Mouse (Mus musculus) myocyte (in vitro differentiated cells): Measurements from ENCODE around the gene Fam32a. TPM values are rescaled to one million over a fixed set of nuclear protein-coding genes. Genes with fewer than 3 reads are reported as not detected.

Experiments
- H3K27me3 ChIP-seq: one replicate; pipeline ENCODE4 v1.6.1; 2011; ENCODE audit not compliant: control insufficient read depth, insufficient read depth, insufficient read length
- H3K36me3 ChIP-seq: one replicate; pipeline ENCODE4 v1.6.1; 2011; ENCODE audit not compliant: control insufficient read depth, insufficient read depth
- H3K4me2 ChIP-seq: one replicate; pipeline ENCODE4 v1.6.1; 2011; ENCODE audit warnings: low read depth, control low read depth
- H3K4me3 ChIP-seq: one replicate; pipeline ENCODE4 v1.5.1; 2011; ENCODE audit warnings: mild to moderate bottlenecking, control low read depth, moderate library complexity
- H3K79me2 ChIP-seq: one replicate; pipeline ENCODE4 v1.6.1; 2011; ENCODE audit not compliant: control insufficient read depth, insufficient read depth
- H3ac ChIP-seq: one replicate; pipeline ENCODE4 v1.6.1; 2011; ENCODE audit not compliant: control insufficient read depth, insufficient read length
- CEBPB ChIP-seq: IDR thresholded peaks from 2 replicates; pipeline ENCODE4 v1.6.1; 2011; ENCODE audit warnings: mild to moderate bottlenecking, moderate library complexity; ENCODE audit not compliant: poor library complexity, insufficient read depth, severe bottlenecking
- E2F4 ChIP-seq: IDR thresholded peaks from one replicate; pipeline ENCODE4 v1.6.1; 2011; ENCODE audit warnings: mild to moderate bottlenecking, control low read depth, moderate library complexity; ENCODE audit not compliant: insufficient read depth
- MAX ChIP-seq: IDR thresholded peaks from one replicate; pipeline ENCODE4 v1.6.1; 2011; ENCODE audit warnings: low read depth, mild to moderate bottlenecking, control low read depth
- MYOD1 ChIP-seq, 3 experiments: IDR thresholded peaks; one replicate each; pipeline ENCODE4 v1.6.1; 2011; ENCODE audit warnings: control low read depth in 2 of 3, low read depth in 2 of 3, mild to moderate bottlenecking in 2 of 3, moderate library complexity in 1 of 3; ENCODE audit not compliant: insufficient read length in 2 of 3, control insufficient read depth in 1 of 3
- MYOG ChIP-seq, 3 experiments: IDR thresholded peaks; one replicate each; pipeline ENCODE4 v1.6.1; 2011; ENCODE audit warnings: control low read depth in 2 of 3, low read depth in 2 of 3, mild to moderate bottlenecking in 2 of 3; ENCODE audit not compliant: insufficient read length in 2 of 3, control insufficient read depth in 1 of 3, insufficient read depth in 1 of 3
- POLR2A ChIP-seq: IDR thresholded peaks from one replicate; pipeline ENCODE4 v1.6.1; 2011; ENCODE audit warnings: low read depth, mild to moderate bottlenecking, control low read depth, moderate library complexity; ENCODE audit not compliant: insufficient read length
- POLR2AphosphoS2 ChIP-seq: IDR thresholded peaks from one replicate; pipeline ENCODE4 v1.6.1; 2011; ENCODE audit warnings: low read depth, control low read depth; ENCODE audit not compliant: insufficient read length
- REST ChIP-seq: IDR thresholded peaks from one replicate; pipeline ENCODE4 v1.6.1; 2011; ENCODE audit warnings: mild to moderate bottlenecking, control low read depth, moderate library complexity; ENCODE audit not compliant: insufficient read depth, insufficient read length
- SRF ChIP-seq: IDR thresholded peaks from one replicate; pipeline ENCODE4 v1.6.1; 2011; ENCODE audit warnings: low read depth; ENCODE audit not compliant: control insufficient read depth, insufficient read length
- TCF12 ChIP-seq: IDR thresholded peaks from one replicate; pipeline ENCODE4 v1.6.1; 2011; ENCODE audit warnings: mild to moderate bottlenecking, control low read depth; ENCODE audit not compliant: poor library complexity, insufficient read depth, severe bottlenecking
- TCF3 ChIP-seq: IDR thresholded peaks from one replicate; pipeline ENCODE4 v1.6.1; 2011; ENCODE audit warnings: low read depth, control low read depth; ENCODE audit not compliant: insufficient read length
- USF1 ChIP-seq: IDR thresholded peaks from one replicate; pipeline ENCODE4 v1.6.1; 2011; ENCODE audit warnings: low read depth, mild to moderate bottlenecking, control low read depth, moderate library complexity
- polyA plus RNA-seq: library from polyadenylated mRNA; unstranded; fragments of >200 nt; fragmentation: generic; extraction: Trizol; gene quantifications from one replicate; pipeline ENCODE4 v1.2.1, GENCODE M21; 2012; ENCODE audit warnings: missing spikeins

The Fam32a gene
- polyA plus RNA-seq, 1 experiment, result 29.5 TPM

DNA sequence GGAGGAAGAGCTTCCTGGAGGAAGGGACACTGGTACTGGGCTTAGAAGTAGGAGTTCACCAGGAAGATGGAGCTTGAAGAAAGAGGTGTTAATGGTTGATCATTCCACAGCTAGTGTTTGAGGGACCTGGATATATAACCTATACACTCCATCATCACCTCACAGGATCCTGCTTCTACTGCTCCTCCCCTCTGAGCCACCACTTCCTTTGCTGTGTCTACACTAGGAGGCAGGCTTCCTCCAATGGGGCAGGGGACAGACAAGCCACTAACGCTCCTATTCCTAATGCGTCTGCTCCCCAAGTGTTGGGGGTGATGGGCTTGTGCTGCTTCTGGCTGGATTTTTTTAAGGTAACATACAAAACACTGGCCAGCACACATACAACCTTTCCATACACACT, 8.8 kb upstream of the Fam32a start:
- H3K4me3 ChIP-seq, result no peak overlapping the region
- H3K4me2 ChIP-seq, result no peak overlapping the region
- no peaks in the 10 kb centered on the region for H3K36me3 ChIP-seq
- H3K79me2 ChIP-seq, result no peaks in the 10 kb centered on the region
- peaks cover 13% of the 10 kb centered on the region for H3K27me3 ChIP-seq
- no peak for TF ChIP-seq CEBPB
- no peak for TF ChIP-seq POLR2AphosphoS2
- no peak for TF ChIP-seq REST
- TF ChIP-seq POLR2A, result no peak
- no peak for TF ChIP-seq TCF12
- TF ChIP-seq USF1, result no peak
- TF ChIP-seq MAX, result no peak
- no peak for TF ChIP-seq SRF
- TF ChIP-seq TCF3, result no peak
- TF ChIP-seq MYOD1 (IDR thresholded peaks at IDR 0.05; ENCODE audit: control insufficient read depth in 1 of 3, insufficient read length in 2 of 3, low read depth in 2 of 3), result no peak
- no peak for TF ChIP-seq E2F4
- TF ChIP-seq MYOG (IDR thresholded peaks at IDR 0.05; ENCODE audit: control insufficient read depth in 1 of 3, insufficient read depth in 1 of 3, insufficient read length in 2 of 3, low read depth in 2 of 3), result no peak
- H3ac ChIP-seq, result no peak overlapping the region

GRCm38 (mm10) chr8:72211846-72212245, 7.7 kb upstream of the Fam32a start:
- no peak overlapping the region for H3ac ChIP-seq
- H3K4me3 ChIP-seq, result no peak overlapping the region
- no peaks in the 10 kb centered on the region for H3K36me3 ChIP-seq
- no peak for TF ChIP-seq REST
- no peak for TF ChIP-seq SRF
- no peak for TF ChIP-seq POLR2AphosphoS2
- TF ChIP-seq TCF3, result no peak
- no peak for TF ChIP-seq E2F4
- TF ChIP-seq MYOG (IDR thresholded peaks at IDR 0.05; ENCODE audit: control insufficient read depth in 1 of 3, insufficient read depth in 1 of 3, insufficient read length in 2 of 3, low read depth in 2 of 3), result no peak
- no peak for TF ChIP-seq TCF12
- no peak for TF ChIP-seq USF1
- no peak for TF ChIP-seq POLR2A
- no peak for TF ChIP-seq MAX
- no peak for TF ChIP-seq MYOD1 (IDR thresholded peaks at IDR 0.05; ENCODE audit: control insufficient read depth in 1 of 3, insufficient read length in 2 of 3, low read depth in 2 of 3)
- no peak for TF ChIP-seq CEBPB
- H3K27me3 ChIP-seq, result peaks cover 13% of the 10 kb centered on the region
- no peaks in the 10 kb centered on the region for H3K79me2 ChIP-seq
- H3K4me2 ChIP-seq, result no peak overlapping the region

GRCm38 (mm10) chr8:72212751-72213150, 6.8 kb upstream of the Fam32a start, which contains the start of gene Cib3:
Cib3 (minus strand) TSS chr8:72212837.
- H3K36me3 ChIP-seq, result no peaks in the 10 kb centered on the region
- no peak within 1 kb of the TSS for H3K4me3 ChIP-seq
- H3ac ChIP-seq, result no peak within 1 kb of the TSS
- no peak within 1 kb of the TSS for H3K4me2 ChIP-seq
- H3K27me3 ChIP-seq, result peaks cover 13% of the 10 kb centered on the region
- no peak for TF ChIP-seq POLR2AphosphoS2
- no peak for TF ChIP-seq USF1
- TF ChIP-seq POLR2A, result no peak
- TF ChIP-seq TCF12, result no peak
- no peak for TF ChIP-seq CEBPB
- no peak for TF ChIP-seq E2F4
- TF ChIP-seq REST, result no peak
- H3K79me2 ChIP-seq, result no peaks in the 10 kb centered on the region

DNA sequence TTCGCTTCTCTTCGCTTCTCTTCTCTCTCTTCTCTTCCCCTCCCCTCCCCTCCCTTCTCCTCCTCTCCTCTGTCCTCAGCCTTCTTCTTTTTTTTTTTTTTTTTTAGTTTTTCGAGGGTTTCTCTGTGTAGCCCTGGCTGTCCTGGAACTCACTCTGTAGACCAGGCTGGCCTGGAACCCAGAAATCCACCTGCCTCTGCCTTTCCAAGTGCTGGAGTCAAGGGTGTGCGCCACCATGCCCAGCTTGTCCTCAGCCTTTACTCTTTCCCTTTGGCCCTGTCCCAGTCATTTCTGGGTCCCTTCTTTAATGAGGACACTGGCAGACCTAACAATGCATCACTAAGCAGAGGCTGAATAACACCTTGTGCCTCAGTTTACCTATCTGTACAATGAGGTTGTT, 6.0 kb upstream of the Fam32a start, which contains the start of gene Gm11034:
Gm11034 (minus strand) TSS at position 101 of the 400 bp plus-strand sequence.
- Histone ChIP-seq H3ac (no peak within 1 kb of the TSS), H3K4me2 (no peak within 1 kb of the TSS), H3K4me3 (no peak within 1 kb of the TSS), H3K79me2 (no peaks in the 10 kb centered on the region), H3K36me3 (no peaks in the 10 kb centered on the region), H3K27me3 (peaks cover 13% of the 10 kb centered on the region)
- no peak for TF ChIP-seq TCF12
- TF ChIP-seq CEBPB, result no peak
- no peak for TF ChIP-seq MAX
- no peak for TF ChIP-seq SRF
- no peak for TF ChIP-seq POLR2A
- TF ChIP-seq POLR2AphosphoS2, result no peak
- TF ChIP-seq MYOD1 (IDR thresholded peaks at IDR 0.05; ENCODE audit: control insufficient read depth in 1 of 3, insufficient read length in 2 of 3, low read depth in 2 of 3), result no peak
- no peak for TF ChIP-seq TCF3
- TF ChIP-seq USF1, result no peak
- TF ChIP-seq MYOG (IDR thresholded peaks at IDR 0.05; ENCODE audit: control insufficient read depth in 1 of 3, insufficient read depth in 1 of 3, insufficient read length in 2 of 3, low read depth in 2 of 3), result no peak
- TF ChIP-seq E2F4, result no peak
- TF ChIP-seq REST, result no peak

DNA sequence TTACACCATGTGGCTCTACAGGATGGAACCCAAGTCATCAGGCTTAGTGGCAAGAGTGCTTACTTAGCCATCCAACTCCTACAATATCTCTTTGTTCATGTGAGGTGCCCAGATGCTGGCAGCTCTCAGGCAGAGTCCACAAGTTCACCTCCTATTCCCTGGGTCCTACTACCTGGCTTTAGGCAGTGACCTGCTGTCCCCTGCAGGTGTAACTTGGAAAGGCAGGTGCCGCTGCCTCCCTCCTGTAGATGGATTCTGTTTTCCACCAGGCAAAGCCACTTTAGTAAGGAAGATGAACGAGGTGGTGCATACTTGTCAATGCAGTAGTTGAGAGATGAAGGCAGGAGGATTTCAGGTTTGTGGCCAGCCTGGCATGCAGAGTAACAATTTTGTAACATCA, 4.5 kb upstream of the Fam32a start:
- H3K36me3 ChIP-seq, result no peaks in the 10 kb centered on the region
- H3ac ChIP-seq, result no peak overlapping the region
- H3K4me2 ChIP-seq, result no peak overlapping the region
- peaks cover 13% of the 10 kb centered on the region for H3K27me3 ChIP-seq
- TF ChIP-seq USF1, result no peak
- H3K4me3 ChIP-seq, result no peak overlapping the region
- peaks cover 3% of the 10 kb centered on the region for H3K79me2 ChIP-seq
